Comparison of ENCODE assay signal across 8 mouse cellular contexts in the genomic region with DNA sequence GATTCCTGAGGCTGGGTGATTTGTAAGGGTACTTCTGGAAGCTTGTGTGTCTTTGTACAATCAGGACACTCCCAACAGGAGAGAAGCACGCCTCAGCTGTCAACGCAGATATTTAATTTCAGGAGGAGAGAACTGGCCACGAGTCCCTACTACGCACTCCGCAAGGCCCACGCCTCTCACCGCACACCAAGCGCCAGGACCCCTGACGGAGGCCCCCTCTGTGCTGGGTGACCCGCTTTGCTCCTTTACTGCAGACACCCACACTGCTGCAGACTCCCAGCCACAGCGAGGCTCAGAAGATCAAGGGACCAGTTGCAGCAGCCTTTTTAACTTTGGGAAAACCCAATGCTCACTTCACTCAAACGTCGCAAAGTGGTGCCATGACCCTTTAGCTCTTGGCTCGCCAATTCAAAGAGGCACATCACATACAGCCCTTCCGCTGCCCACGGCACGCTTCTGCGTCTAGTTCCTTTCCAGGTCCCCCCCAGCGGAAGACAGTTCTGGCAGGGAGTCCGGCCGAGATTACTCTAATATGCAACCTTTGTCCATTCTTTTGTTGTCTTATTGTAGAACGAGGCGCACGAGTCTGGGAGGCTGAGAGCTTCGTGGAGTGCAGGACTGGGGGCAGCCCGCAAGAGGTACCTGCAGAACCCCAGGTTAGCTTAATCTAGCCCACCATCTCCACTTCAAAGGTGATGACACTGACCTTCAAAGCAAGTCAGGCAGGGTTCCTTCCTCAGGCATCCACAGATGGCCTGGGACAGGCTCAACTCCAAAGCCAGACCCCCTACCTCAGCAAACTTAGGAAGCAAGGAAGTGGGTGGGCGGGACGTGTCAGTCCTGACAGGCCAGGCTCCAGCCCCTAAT. TPM values are rescaled to one million over a fixed set of nuclear protein-coding genes. Genes with fewer than 3 reads are reported as not detected.
A peak's percentile ranks its signal among the peaks of the same experiment; 100 is the strongest.
DNase-seq lines count a peak whose midpoint lies in the region; ATAC-seq lines count a peak whose summit lies in the region.

No protein-coding gene starts in this region.

- H3K9ac ChIP-seq in heart, embryonic 11.5 days (ENCODE audit: low read depth, low read length) = peak overlapping the region; percentile 94
- H3K9ac ChIP-seq in embryonic facial prominence, embryonic 11.5 days (replicated peaks; ENCODE audit: low read length) = peak overlapping the region; percentile 36; the same call in 1 of the 2 replicates
- H3K9ac ChIP-seq in intestine, embryonic 16.5 days (ENCODE audit: low read depth, low read length) = peak overlapping the region; percentile 90
- peak overlapping the region; percentile 84; the same call in 1 of the 2 replicates for H3K9ac ChIP-seq in midbrain, embryonic 14.5 days (replicated peaks; ENCODE audit: low read length)

- no peak for ATAC-seq in heart, embryonic 11.5 days (replicated peaks; ENCODE audit: insufficient number of reproducible peaks, low FRiP score, low TSS enrichment)
- ATAC-seq in embryonic facial prominence, embryonic 11.5 days (replicated peaks; ENCODE audit: insufficient number of reproducible peaks, low FRiP score, low TSS enrichment, low read depth) = peak; percentile 32; the same call in 1 of the 2 replicates
- ATAC-seq in intestine, embryonic 16.5 days = peak; percentile 19; the same call in 1 of the 2 replicates
- ATAC-seq in midbrain, embryonic 14.5 days (ENCODE audit: low FRiP score, low TSS enrichment) = 0 out of 2 replicates have a peak, but pooled peaks have one; percentile 24
- ATAC-seq in inflammation-experienced regulatory T-cells, adult 6 months = no peak

- 24% methylated on average over 28 of the region's 28 CpGs for WGBS in heart, embryonic 11.5 days (ENCODE audit: insufficient replicate concordance)
- WGBS in embryonic facial prominence, embryonic 11.5 days = 44% methylated on average over 28 of the region's 28 CpGs
- WGBS in intestine, embryonic 16.5 days = 39% methylated on average over 28 of the region's 28 CpGs
- WGBS in midbrain, embryonic 14.5 days = 51% methylated on average over 28 of the region's 28 CpGs

- no peak for DNase-seq in heart, adult 9 months (ENCODE audit: low spot score in 2 of 2)
- DNase-seq in ES-CJ7 (ENCODE audit: low read depth, low spot score) = peak; percentile 54
- DNase-seq in embryonic facial prominence, embryonic 11.5 days (ENCODE audit: low spot score) = peak; percentile 60
- DNase-seq in midbrain, embryonic 14.5 days = no peak
- DNase-seq in layer of hippocampus, adult 9-10 months (ENCODE audit: low spot score) = no peak

- H3K4me2 ChIP-seq in heart, embryonic 11.5 days = peak overlapping the region; percentile 88
- peak overlapping the region; percentile 95 for H3K4me2 ChIP-seq in embryonic facial prominence, embryonic 11.5 days (ENCODE audit: low read depth, low read length)
- peak overlapping the region; percentile 93 for H3K4me2 ChIP-seq in intestine, embryonic 16.5 days (ENCODE audit: low read depth, low read length)
- H3K4me2 ChIP-seq in midbrain, embryonic 14.5 days (ENCODE audit: low read length) = peak overlapping the region; percentile 98

- no peaks in the 10 kb centered on the region for H3K9me3 ChIP-seq in heart, embryonic 11.5 days (replicated peaks; ENCODE audit: control insufficient read depth, low read length)
- no peaks in the 10 kb centered on the region for H3K9me3 ChIP-seq in embryonic facial prominence, embryonic 11.5 days (replicated peaks; ENCODE audit: control insufficient read depth, low read length)
- H3K9me3 ChIP-seq in intestine, embryonic 16.5 days (ENCODE audit: control insufficient read depth, low read length) = no peaks in the 10 kb centered on the region
- no peaks in the 10 kb centered on the region for H3K9me3 ChIP-seq in midbrain, embryonic 14.5 days (ENCODE audit: control insufficient read depth, low read length)

- peak overlapping the region; percentile 77 for H3K4me3 ChIP-seq in heart, embryonic 11.5 days (ENCODE audit: low read depth, low read length)
- peak overlapping the region; percentile 77 for H3K4me3 ChIP-seq in embryonic facial prominence, embryonic 11.5 days (ENCODE audit: low read depth, low read length)
- H3K4me3 ChIP-seq in intestine, embryonic 16.5 days (ENCODE audit: low read length) = peak overlapping the region; percentile 90
- peak overlapping the region; percentile 68 for H3K4me3 ChIP-seq in midbrain, embryonic 14.5 days (replicated peaks; ENCODE audit: low read depth, low read length)

- H3K4me1 ChIP-seq in heart, embryonic 11.5 days (ENCODE audit: control insufficient read depth, insufficient read depth, low read length) = peaks cover 59% of the 10 kb centered on the region
- H3K4me1 ChIP-seq in embryonic facial prominence, embryonic 11.5 days (ENCODE audit: control insufficient read depth, insufficient read depth, low read length) = peaks cover 3% of the 10 kb centered on the region
- H3K4me1 ChIP-seq in intestine, embryonic 16.5 days (ENCODE audit: control insufficient read depth, insufficient read depth, low read length) = peaks cover 11% of the 10 kb centered on the region
- H3K4me1 ChIP-seq in midbrain, embryonic 14.5 days (ENCODE audit: control insufficient read depth, insufficient read depth, low read length) = peaks cover 21% of the 10 kb centered on the region; the same call in 1 of the 2 replicates

- 0 out of 2 replicates have a peak overlapping the region, but pooled peaks have one; percentile 8 for H3K27ac ChIP-seq in heart, embryonic 11.5 days (ENCODE audit: low read depth, low read length)
- H3K27ac ChIP-seq in embryonic facial prominence, embryonic 11.5 days (replicated peaks; ENCODE audit: low read depth, low read length) = no peak overlapping the region
- H3K27ac ChIP-seq in intestine, embryonic 16.5 days (ENCODE audit: low read length) = peak overlapping the region; percentile 68; the same call in 1 of the 2 replicates
- H3K27ac ChIP-seq in midbrain, embryonic 14.5 days (replicated peaks; ENCODE audit: low read depth, low read length) = no peak overlapping the region

- no peaks in the 10 kb centered on the region for H3K27me3 ChIP-seq in heart, embryonic 11.5 days (ENCODE audit: control insufficient read depth, insufficient read depth, low read length)
- no peaks in the 10 kb centered on the region for H3K27me3 ChIP-seq in embryonic facial prominence, embryonic 11.5 days (ENCODE audit: control insufficient read depth, insufficient read depth, low read length)
- H3K27me3 ChIP-seq in intestine, embryonic 16.5 days (replicated peaks; ENCODE audit: control insufficient read depth, insufficient read depth, low read length) = no peaks in the 10 kb centered on the region
- no peaks in the 10 kb centered on the region for H3K27me3 ChIP-seq in midbrain, embryonic 14.5 days (ENCODE audit: control insufficient read depth, insufficient read depth, low read length)

- H3K36me3 ChIP-seq in heart, embryonic 11.5 days (ENCODE audit: control insufficient read depth, insufficient read depth, low read length) = no peaks in the 10 kb centered on the region
- H3K36me3 ChIP-seq in embryonic facial prominence, embryonic 11.5 days (replicated peaks; ENCODE audit: control insufficient read depth, insufficient read depth, low read depth, low read length) = no peaks in the 10 kb centered on the region
- no peaks in the 10 kb centered on the region for H3K36me3 ChIP-seq in intestine, embryonic 16.5 days (ENCODE audit: control insufficient read depth, insufficient read depth, low read length)
- H3K36me3 ChIP-seq in midbrain, embryonic 14.5 days (ENCODE audit: control insufficient read depth, insufficient read depth, low read length) = no peaks in the 10 kb centered on the region

RNA-seq across cellular contexts. Expression of a gene that starts 1.2 kb away (rescaled TPM):
- 150 and 161 TPM in 2 replicates for polyA plus RNA-seq in heart, embryonic 11.5 days (2014; fragmentation: Nextera tagmentation; extraction: Ambion mirVana)
- 83.9 and 88.8 TPM in 2 replicates for polyA plus RNA-seq in embryonic facial prominence, embryonic 11.5 days (2014; fragmentation: Nextera tagmentation; extraction: Ambion mirVana)
- polyA plus RNA-seq in intestine, embryonic 16.5 days (2015; fragmentation: Nextera tagmentation; extraction: Ambion mirVana) = 97.4 and 106 TPM in 2 replicates
- 63.9 and 69.5 TPM in 2 replicates for polyA plus RNA-seq in midbrain, embryonic 14.5 days (2014; fragmentation: Nextera tagmentation; extraction: Ambion mirVana)
- 10 to 100 TPM in 2 of 3 experiments, 1 to 10 TPM in 1; 4.9 to 14.0 (median 11.7) TPM for polyA plus RNA-seq in inflammation-experienced regulatory T-cells, adult 6 months (2017; shearing (Covaris generic))

Comparison
In these comparisons a context has a peak if more than half of its experiments do, and no peak if none do; other contexts are left out.
1. ATAC-seq: peak in embryonic facial prominence, embryonic 11.5 days (single experiment), intestine, embryonic 16.5 days (single experiment) and midbrain, embryonic 14.5 days (single experiment); none in heart, embryonic 11.5 days (single experiment) and inflammation-experienced regulatory T-cells, adult 6 months (single experiment).
2. H3K27ac ChIP-seq: peak in heart, embryonic 11.5 days (single experiment) and intestine, embryonic 16.5 days (single experiment); none in embryonic facial prominence, embryonic 11.5 days (single experiment) and midbrain, embryonic 14.5 days (single experiment).
3. H3K9ac ChIP-seq: peak in every context shown above with its lines; median percentile 94 in heart, embryonic 11.5 days; 90 in intestine, embryonic 16.5 days; 84 in midbrain, embryonic 14.5 days; 36 in embryonic facial prominence, embryonic 11.5 days.
4. DNase-seq: peak in ES-CJ7 (single experiment) and embryonic facial prominence, embryonic 11.5 days (single experiment); none in heart, adult 9 months (0 of 2), midbrain, embryonic 14.5 days (single experiment) and layer of hippocampus, adult 9-10 months (single experiment).
5. Peak in every context shown above with its lines, with median percentiles within 50 percentile points of each other: H3K4me2 ChIP-seq and H3K4me3 ChIP-seq.